In genomic region chr2:173810851-173811130, GRCm38 (mm10) we compare ENCODE assay signal across 22 mouse cellular contexts.
DNase-seq lines count a peak whose midpoint lies in the region; ATAC-seq and TF ChIP-seq lines count a peak whose summit lies in the region.
"Had no signal": no experiment of that assay in that cellular context is flagged by ENCODE, and none has a peak within 500 bp of the region (broad histone marks: within the 10 kb centered on the region; RNA-seq: fewer than 3 reads in every experiment).

No protein-coding gene starts in this region.

- H3K4me3 ChIP-seq in embryonic facial prominence, embryonic 14.5 days (ENCODE audit: low read depth, low read length): no peak overlapping the region
- no peak overlapping the region for H3K4me3 ChIP-seq in embryonic facial prominence, embryonic 10.5 days
- no peak overlapping the region for H3K4me3 ChIP-seq in heart, embryonic 15.5 days
- no peak overlapping the region for H3K4me3 ChIP-seq in limb, embryonic 15.5 days
- H3K4me3 ChIP-seq in limb, embryonic 10.5 days: no peak overlapping the region
- no peak overlapping the region for H3K4me3 ChIP-seq in stomach, postnatal 0 days (ENCODE audit: low read depth, low read length)
- H3K4me3 ChIP-seq: erythroblast, embryonic 14.5 days; forebrain, embryonic 12.5 days; forebrain, embryonic 15.5 days; hindbrain, embryonic 12.5 days; hindbrain, embryonic 15.5 days had no signal

- no peaks in the 10 kb centered on the region for H3K27me3 ChIP-seq in embryonic facial prominence, embryonic 14.5 days (replicated peaks; ENCODE audit: control insufficient read depth, insufficient read depth, low read length)
- no peaks in the 10 kb centered on the region for H3K27me3 ChIP-seq in embryonic facial prominence, embryonic 10.5 days (replicated peaks; ENCODE audit: low read depth, poor library complexity, severe bottlenecking)
- H3K27me3 ChIP-seq in heart, embryonic 15.5 days: no peaks in the 10 kb centered on the region
- no peaks in the 10 kb centered on the region for H3K27me3 ChIP-seq in limb, embryonic 15.5 days
- no peaks in the 10 kb centered on the region for H3K27me3 ChIP-seq in limb, embryonic 10.5 days (ENCODE audit: low read depth, poor library complexity, severe bottlenecking)
- no peaks in the 10 kb centered on the region for H3K27me3 ChIP-seq in stomach, postnatal 0 days (ENCODE audit: control insufficient read depth, insufficient read depth, low read length)
- H3K27me3 ChIP-seq: forebrain, embryonic 12.5 days; forebrain, embryonic 15.5 days; hindbrain, embryonic 12.5 days; hindbrain, embryonic 15.5 days had no signal

- no peak for TF ChIP-seq EP300 in stomach, postnatal 0 days (optimal IDR thresholded peaks at IDR 0.05)

- no peak for TF ChIP-seq CTCF in stomach, postnatal 0 days (IDR thresholded peaks at IDR 0.05; ENCODE audit: low read depth)

- no peaks in the 10 kb centered on the region for H3K4me1 ChIP-seq in embryonic facial prominence, embryonic 14.5 days (ENCODE audit: control insufficient read depth, insufficient read depth, low read length)
- H3K4me1 ChIP-seq in embryonic facial prominence, embryonic 10.5 days: no peaks in the 10 kb centered on the region
- H3K4me1 ChIP-seq in heart, embryonic 15.5 days (replicated peaks): 0 out of 2 replicates have a peak, but pooled peaks cover 7% of the 10 kb centered on the region
- peaks cover 3% of the 10 kb centered on the region; the same call in 1 of the 2 replicates for H3K4me1 ChIP-seq in limb, embryonic 15.5 days
- 0 out of 2 replicates have a peak, but pooled peaks cover 3% of the 10 kb centered on the region for H3K4me1 ChIP-seq in limb, embryonic 10.5 days
- no peaks in the 10 kb centered on the region for H3K4me1 ChIP-seq in stomach, postnatal 0 days (replicated peaks; ENCODE audit: control insufficient read depth, insufficient read depth)
- H3K4me1 ChIP-seq: forebrain, embryonic 12.5 days; forebrain, embryonic 15.5 days; hindbrain, embryonic 12.5 days; hindbrain, embryonic 15.5 days had no signal

- H3K9ac ChIP-seq in embryonic facial prominence, embryonic 14.5 days (ENCODE audit: low read depth, low read length): no peak overlapping the region
- no peak overlapping the region for H3K9ac ChIP-seq in heart, embryonic 15.5 days
- no peak overlapping the region for H3K9ac ChIP-seq in limb, embryonic 15.5 days
- H3K9ac ChIP-seq in stomach, postnatal 0 days (ENCODE audit: low read length): no peak overlapping the region
- H3K9ac ChIP-seq: forebrain, embryonic 12.5 days; forebrain, embryonic 15.5 days; hindbrain, embryonic 12.5 days; hindbrain, embryonic 15.5 days had no signal

- H3K4me2 ChIP-seq in embryonic facial prominence, embryonic 14.5 days (ENCODE audit: low read depth, low read length): no peak overlapping the region
- no peak overlapping the region for H3K4me2 ChIP-seq in heart, embryonic 15.5 days
- H3K4me2 ChIP-seq in limb, embryonic 15.5 days: no peak overlapping the region
- no peak overlapping the region for H3K4me2 ChIP-seq in stomach, postnatal 0 days (replicated peaks; ENCODE audit: low read depth)
- H3K4me2 ChIP-seq: forebrain, embryonic 12.5 days; forebrain, embryonic 15.5 days; heart, embryonic 11.5 days; hindbrain, embryonic 12.5 days; hindbrain, embryonic 15.5 days had no signal

- peak; percentile 66 for DNase-seq in embryonic facial prominence, embryonic 14.5 days (ENCODE audit: low spot score)
- DNase-seq in embryonic facial prominence, embryonic 10.5 days (ENCODE audit: low spot score): no peak
- no peak for DNase-seq in heart, adult 8-10 months (ENCODE audit: low spot score)
- no peak for DNase-seq in limb, embryonic 10.5 days (ENCODE audit: low spot score)
- DNase-seq in stomach, postnatal 0 days (ENCODE audit: low spot score): no peak
- DNase-seq in urinary bladder, adult 18-20 months (ENCODE audit: low spot score in 2 of 2): no peak
- DNase-seq: adrenal gland, adult 8-10 months; adrenal gland, postnatal 25 days; cerebellum, adult 11-12 months; cerebellum, adult 8-10 months; cerebellum, postnatal 10 days; cerebellum, postnatal 36 days; embryo, embryonic 11 days had no signal

- H3K9me3 ChIP-seq in embryonic facial prominence, embryonic 14.5 days (ENCODE audit: control insufficient read depth, low read length): no peaks in the 10 kb centered on the region
- H3K9me3 ChIP-seq in embryonic facial prominence, embryonic 10.5 days: no peaks in the 10 kb centered on the region
- no peaks in the 10 kb centered on the region for H3K9me3 ChIP-seq in heart, embryonic 15.5 days (replicated peaks)
- H3K9me3 ChIP-seq in limb, embryonic 15.5 days: no peaks in the 10 kb centered on the region
- H3K9me3 ChIP-seq in limb, embryonic 10.5 days (replicated peaks): no peaks in the 10 kb centered on the region
- no peaks in the 10 kb centered on the region for H3K9me3 ChIP-seq in stomach, postnatal 0 days (ENCODE audit: control insufficient read depth, low read length)
- H3K9me3 ChIP-seq: forebrain, embryonic 12.5 days; forebrain, embryonic 15.5 days; hindbrain, embryonic 12.5 days; hindbrain, embryonic 15.5 days had no signal

- no peaks in the 10 kb centered on the region for H3K36me3 ChIP-seq in embryonic facial prominence, embryonic 14.5 days (ENCODE audit: control insufficient read depth, insufficient read depth, low read length)
- H3K36me3 ChIP-seq in embryonic facial prominence, embryonic 10.5 days (replicated peaks): no peaks in the 10 kb centered on the region
- H3K36me3 ChIP-seq in heart, embryonic 15.5 days: no peaks in the 10 kb centered on the region
- H3K36me3 ChIP-seq in limb, embryonic 15.5 days: no peaks in the 10 kb centered on the region
- no peaks in the 10 kb centered on the region for H3K36me3 ChIP-seq in limb, embryonic 10.5 days
- no peaks in the 10 kb centered on the region for H3K36me3 ChIP-seq in stomach, postnatal 0 days (ENCODE audit: control insufficient read depth, insufficient read depth, low read length)
- H3K36me3 ChIP-seq: forebrain, embryonic 12.5 days; forebrain, embryonic 15.5 days; hindbrain, embryonic 12.5 days; hindbrain, embryonic 15.5 days had no signal

- H3K27ac ChIP-seq in embryonic facial prominence, embryonic 14.5 days (replicated peaks; ENCODE audit: low read depth, low read length): no peak overlapping the region; the same call in 1 of the 2 replicates
- H3K27ac ChIP-seq in embryonic facial prominence, embryonic 10.5 days (replicated peaks): no peak overlapping the region
- 0 out of 2 replicates have a peak overlapping the region, but pooled peaks have one; percentile 20 for H3K27ac ChIP-seq in heart, embryonic 15.5 days
- H3K27ac ChIP-seq in limb, embryonic 15.5 days: peak overlapping the region; percentile 69
- H3K27ac ChIP-seq in limb, embryonic 10.5 days: no peak overlapping the region; the same call in 1 of the 2 replicates
- peak overlapping the region; percentile 65; the same call in 1 of the 2 replicates for H3K27ac ChIP-seq in stomach, postnatal 0 days (replicated peaks)
- H3K27ac ChIP-seq: forebrain, embryonic 12.5 days; forebrain, embryonic 15.5 days; hindbrain, embryonic 12.5 days; hindbrain, embryonic 15.5 days had no signal

- WGBS in embryonic facial prominence, embryonic 14.5 days: 77% methylated on average over 5 of the region's 5 CpGs
- 93% methylated on average over 5 of the region's 5 CpGs for WGBS in embryonic facial prominence, embryonic 10.5 days
- WGBS in heart, embryonic 15.5 days: 84% methylated on average over 5 of the region's 5 CpGs
- 74% methylated on average over 5 of the region's 5 CpGs for WGBS in limb, embryonic 15.5 days
- WGBS in limb, embryonic 10.5 days: 92% methylated on average over 5 of the region's 5 CpGs
- 83% methylated on average over 5 of the region's 5 CpGs for WGBS in stomach, postnatal 0 days

- peak; percentile 56 for ATAC-seq in embryonic facial prominence, embryonic 14.5 days (ENCODE audit: low read depth)
- ATAC-seq in heart, embryonic 15.5 days (replicated peaks; ENCODE audit: insufficient number of reproducible peaks, insufficient read depth, low FRiP score, low read depth): no peak
- no peak; the same call in 1 of the 2 replicates for ATAC-seq in limb, embryonic 15.5 days (ENCODE audit: insufficient number of reproducible peaks, low FRiP score, low TSS enrichment, low read depth)
- no peak for ATAC-seq in stomach, postnatal 0 days (ENCODE audit: low FRiP score, low TSS enrichment)
- ATAC-seq: activated CD4-positive, CD25-positive, alpha-beta regulatory T cell, adult 4 months; forebrain, embryonic 15.5 days had no signal

Comparison
In these comparisons a context has a peak if more than half of its experiments do, and no peak if none do; other contexts are left out.
1. H3K27ac ChIP-seq: peak in heart, embryonic 15.5 days (single experiment), limb, embryonic 15.5 days (single experiment) and stomach, postnatal 0 days (single experiment); none in embryonic facial prominence, embryonic 14.5 days (single experiment), embryonic facial prominence, embryonic 10.5 days (single experiment) and limb, embryonic 10.5 days (single experiment).